Mouse (Mus musculus): ENCODE results near the gene Wtip.
"Not testable (repeated sequence)": the region's sequence is repeated elsewhere in the genome, so short reads cannot be mapped to it uniquely, and the experiment has no call there.

The Wtip gene

DNA sequence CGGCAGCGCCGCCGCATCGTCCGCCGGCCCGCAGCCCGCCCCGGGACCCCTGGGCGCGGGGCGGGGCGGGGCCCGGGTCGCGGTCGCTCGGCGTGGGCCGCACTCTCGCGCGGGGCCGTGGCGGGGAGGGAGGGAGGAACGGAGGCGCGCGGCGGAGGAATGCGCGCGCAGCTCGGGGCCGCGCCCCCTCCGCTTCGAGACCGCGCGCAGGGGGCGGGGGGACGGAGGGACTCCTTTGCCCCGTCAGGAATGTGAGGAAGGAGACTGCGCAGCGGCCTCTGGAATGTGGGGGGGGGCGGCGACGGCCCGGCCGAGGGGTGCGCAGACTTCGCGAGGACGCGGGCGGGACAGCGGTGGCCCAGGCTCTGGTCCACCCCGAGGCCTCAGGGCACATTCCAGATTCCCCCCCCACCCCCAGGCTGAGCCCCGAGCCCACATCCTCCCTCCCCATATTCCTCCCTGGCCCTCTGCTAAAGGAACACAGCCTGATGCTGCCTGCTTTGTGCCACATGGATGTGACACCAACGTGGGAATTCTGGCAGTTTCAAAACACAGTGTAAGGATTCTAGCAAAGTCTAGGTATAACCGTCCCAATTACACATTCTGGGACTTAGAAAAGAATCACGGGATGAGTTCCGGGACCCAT, at the start of gene Wtip:
Gene Wtip (minus strand): TSS at position 152 of the 646 bp plus-strand sequence.
- DNase-seq = peak; percentile 44

DNA sequence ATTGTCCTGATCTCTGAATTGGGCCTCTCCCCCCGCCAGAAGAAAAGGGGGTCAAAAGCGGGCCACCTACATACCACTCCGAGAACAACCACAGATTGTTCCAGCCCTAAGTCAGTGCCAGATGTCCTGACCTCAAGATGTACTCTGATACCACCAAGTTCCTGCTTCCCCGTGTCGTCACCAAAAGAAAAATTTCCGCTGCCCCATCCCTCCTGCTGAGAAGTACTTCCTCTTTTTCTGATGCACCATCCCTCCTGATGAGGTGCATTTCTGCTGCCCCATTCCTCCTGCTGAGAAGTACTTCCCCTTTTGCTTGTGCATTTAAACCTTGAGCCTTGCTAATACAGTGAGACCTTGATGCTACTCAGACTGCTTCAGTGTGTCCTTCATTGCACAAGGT, 43.2 kb upstream of the Wtip start:
- DNase-seq = not testable (repeated sequence)

DNA sequence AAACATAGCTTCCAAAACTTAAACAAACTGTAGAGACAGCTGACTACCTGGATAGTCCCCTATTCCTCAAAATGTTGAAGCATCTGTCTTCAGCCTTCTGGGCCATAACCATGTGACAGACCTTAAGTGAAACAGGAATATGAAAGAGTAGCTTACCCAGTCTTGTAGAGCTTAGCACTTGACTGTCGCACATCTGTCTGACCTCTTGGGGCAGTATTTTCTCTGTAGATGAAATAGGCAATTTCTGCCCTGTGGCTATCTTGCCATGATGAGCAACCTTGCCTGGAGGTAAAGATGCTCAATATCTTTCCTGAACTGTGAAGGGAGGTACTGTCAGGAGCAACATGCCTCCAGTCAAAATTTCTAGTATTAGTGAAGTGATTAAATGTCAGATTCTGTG, 39.2 kb upstream of the Wtip start:
- no peak for DNase-seq

DNA sequence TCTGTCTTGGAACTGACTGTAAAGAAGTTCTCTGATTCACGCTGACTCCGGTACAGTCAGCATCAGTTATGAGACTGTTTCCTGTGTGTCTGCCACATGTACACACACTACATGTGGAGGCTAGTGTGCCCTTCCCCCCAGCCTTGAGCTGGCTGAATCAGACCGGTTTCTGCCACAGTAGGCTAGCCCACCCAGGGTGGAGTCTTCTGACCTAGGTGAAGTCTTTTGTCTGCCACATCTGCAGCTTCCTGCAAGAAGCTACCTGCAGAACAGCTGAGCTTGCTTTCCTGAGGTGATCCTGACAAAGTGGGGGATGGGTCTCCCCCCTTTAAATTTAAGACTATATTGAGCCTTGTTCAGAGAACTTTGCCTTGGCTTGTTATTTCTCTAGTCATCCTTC, 36.4 kb upstream of the Wtip start, which contains the start of gene Uba2:
Gene Uba2 (minus strand): TSS at position 146 of the 400 bp plus-strand sequence.
- no peak for DNase-seq

DNA sequence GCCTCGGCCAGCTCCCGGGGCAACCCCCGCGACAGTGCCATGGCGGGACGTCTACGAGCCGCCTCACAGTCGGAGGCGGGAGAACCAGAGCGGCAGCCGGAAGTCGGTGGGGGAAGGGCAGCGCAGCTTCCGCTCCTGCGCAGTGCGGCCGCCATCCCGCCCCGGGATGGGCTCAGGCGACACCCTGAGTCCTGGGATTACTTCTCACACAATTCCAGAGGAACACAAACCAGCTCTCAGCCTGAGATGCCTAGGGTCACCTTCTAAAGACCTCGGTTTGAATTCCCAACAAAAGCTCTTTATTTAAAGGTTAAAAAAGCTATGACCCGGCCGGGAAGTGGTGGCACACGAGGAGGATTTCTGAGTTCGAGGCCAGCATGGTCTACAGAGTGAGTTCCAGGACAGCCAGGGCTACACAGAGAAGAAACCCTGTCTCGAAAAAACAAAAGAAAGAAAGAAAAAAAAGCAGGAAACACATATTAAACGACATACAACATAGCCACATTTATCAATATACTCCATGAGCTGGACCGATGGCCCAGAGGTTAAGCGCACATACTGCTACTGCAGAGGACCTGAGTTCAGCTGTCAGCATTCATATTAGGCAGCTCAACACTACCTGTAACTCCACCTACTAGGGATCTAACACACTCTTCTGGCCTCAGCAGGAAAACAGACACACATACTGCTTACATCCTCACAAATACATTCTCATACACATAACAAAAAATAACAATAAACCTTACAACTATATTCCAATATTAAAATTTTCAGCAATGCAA, 35.6 kb upstream of the Wtip start:
- peak; percentile 93 for DNase-seq

DNA sequence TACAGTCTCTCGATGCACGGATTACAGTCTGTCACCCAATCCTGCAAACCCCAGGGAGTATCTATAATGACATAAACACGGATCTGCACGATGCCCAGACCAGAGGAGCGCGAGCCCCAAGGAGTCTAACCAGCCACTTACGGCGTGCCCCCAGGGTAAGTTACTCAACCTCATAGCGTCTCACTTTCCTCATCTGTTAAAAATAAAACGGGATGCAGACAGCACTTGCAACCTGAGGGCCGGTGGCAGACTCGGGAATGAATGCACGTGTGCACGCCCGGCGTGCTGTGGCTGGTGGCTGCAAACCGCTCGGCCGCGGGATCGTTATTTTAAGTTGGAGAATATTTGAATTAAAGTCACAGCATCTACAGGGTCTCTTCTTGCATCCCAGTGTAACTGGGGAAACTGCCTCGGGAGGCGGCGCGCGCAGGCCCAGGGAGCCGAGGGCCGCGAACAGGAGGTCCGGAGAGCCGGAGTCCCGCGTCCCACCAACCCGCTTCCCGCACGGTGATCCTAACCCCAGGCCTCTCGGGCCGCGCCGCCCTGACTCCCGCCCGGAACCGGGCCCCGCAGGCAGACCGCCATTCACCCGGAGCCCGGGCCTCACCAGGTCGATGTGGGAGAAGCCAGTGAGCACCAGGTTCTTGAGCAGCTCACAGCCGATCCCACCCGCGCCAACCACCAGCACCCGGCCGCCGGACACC, 34.9 kb upstream of the Wtip start:
- no peak for DNase-seq

DNA sequence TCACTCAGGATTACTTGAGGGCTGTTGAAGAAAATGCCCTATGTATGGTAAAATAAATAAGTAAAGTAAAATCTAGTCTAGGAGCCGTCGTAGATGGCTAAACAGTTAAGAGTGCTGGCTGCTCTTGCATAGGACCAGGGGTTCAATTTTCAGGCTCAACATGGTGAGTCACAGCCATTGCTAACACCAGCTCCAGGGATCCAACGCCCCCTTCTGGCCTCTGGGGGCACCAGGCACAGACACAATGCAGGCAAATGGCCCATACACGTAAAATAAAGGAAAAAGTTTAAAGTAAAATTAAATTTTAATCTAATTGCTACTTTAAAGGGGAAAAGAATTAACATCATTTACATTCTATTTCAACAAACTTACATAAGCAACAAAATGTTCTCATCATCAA, 33.8 kb upstream of the Wtip start:
- DNase-seq = no peak

DNA sequence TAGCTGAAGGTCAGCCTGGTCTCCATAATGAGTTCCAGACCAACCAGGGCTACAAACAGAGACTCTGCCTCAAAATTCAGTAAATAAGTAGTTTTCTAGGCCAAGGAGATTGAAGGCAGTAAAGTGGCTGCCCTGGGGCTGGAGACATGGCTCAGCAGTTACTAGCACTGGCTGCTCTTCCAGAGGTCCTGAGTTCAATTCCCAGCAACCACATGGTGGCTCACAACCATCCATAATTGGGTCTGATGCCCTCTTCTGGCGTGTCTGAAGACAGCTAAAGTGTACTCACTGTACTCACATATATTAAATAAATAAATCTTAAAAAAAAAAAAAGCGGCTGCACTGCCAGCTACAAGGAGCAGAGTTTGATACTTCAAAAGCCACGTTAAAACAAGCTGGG, 32.9 kb upstream of the Wtip start:
- no peak for DNase-seq

DNA sequence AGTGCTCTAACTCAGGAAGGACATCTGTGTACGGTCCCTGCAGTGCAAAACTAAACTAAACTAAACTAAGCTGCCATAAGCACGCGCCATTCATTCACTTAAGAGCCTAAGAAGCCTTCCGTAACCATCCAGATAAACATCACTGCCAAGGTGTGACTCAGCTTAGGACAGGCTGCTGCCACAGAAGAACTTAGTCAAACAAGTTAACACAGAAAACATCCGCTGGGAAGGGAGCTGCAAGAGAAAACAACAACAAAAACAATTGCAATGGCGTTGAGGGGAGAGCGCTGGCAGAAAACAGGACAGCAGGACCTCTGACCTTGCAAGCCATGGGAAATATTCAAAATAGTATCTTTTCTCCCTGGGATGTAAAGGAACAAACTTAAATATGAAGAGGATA, 31.6 kb upstream of the Wtip start:
- no peak for DNase-seq

DNA sequence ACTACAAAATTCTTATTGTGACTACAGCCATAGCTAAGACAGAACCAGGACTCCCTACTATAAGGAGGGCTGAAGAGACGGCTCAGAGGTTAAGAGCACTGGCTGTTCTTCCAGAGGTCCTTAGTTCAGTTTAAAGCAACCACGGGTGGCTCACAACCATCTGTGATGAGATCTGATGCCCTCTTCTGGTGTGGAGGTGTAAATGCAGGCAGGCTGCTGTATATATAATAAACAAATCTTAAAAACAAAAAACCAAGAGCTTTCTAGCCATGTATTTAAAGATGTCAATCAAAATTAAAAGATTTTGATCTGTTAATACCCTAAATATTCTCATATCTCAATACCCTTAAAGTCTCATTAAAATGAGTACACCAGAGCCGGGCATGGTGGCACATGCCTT, 26.1 kb upstream of the Wtip start:
- DNase-seq = no peak

DNA sequence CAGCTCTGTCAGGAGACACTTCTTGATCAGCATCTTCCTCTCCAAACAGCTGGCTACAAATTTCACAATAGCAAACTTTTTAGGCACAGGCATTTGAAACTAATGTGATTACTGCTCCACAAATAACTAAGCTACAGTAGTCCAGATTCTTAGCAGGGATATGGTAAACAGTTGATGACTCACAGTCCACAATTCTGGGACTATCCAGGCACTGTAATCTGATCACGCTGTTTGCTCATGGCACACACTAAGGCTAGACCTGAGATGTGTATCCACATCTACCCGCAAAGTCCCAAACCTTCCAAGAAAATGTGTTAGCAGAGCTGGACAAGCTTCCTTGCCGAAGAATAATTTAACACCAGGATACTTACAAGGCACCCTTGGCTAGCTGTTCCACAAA, 24.9 kb upstream of the Wtip start:
- DNase-seq = no peak

DNA sequence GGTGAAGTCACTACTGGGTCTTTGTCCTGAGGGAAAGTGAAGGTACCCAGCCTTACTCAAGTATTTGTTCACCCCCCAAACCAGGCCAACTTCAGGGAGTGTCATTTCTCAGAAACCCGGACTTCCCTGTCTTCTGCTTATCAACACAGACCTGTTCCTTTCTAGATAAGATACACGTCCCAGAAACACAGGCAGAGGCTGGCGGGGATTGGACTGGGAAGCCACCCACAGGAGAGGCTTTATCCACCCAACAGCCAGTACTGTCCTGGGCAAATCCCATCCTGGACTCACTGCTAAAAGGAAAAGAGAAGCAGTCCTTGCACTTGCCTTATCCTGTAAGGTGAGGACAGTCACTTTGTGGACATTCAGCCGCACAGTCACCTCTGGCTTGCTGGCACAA, 14.1 kb upstream of the Wtip start:
- no peak for DNase-seq

DNA sequence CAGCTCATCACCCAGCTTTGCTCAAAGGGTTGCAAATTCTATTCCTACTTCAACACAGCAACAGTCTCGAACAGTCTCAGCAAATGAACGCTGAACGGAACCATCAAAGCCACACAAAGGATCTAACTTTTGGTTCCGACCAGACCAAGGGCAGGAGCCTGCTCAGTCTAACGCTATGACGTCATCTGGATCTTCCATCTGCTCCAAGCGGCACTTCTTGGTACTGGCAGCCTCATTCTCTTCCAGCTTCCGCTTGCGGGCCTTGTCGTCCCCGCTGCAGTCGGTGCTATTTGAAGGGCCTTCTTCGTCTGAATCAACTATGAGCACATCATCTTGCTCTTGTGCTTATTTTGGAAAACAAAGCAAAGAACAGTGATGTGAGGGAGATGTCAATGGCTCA, 8.1 kb upstream of the Wtip start:
- peak; percentile 31 for DNase-seq

DNA sequence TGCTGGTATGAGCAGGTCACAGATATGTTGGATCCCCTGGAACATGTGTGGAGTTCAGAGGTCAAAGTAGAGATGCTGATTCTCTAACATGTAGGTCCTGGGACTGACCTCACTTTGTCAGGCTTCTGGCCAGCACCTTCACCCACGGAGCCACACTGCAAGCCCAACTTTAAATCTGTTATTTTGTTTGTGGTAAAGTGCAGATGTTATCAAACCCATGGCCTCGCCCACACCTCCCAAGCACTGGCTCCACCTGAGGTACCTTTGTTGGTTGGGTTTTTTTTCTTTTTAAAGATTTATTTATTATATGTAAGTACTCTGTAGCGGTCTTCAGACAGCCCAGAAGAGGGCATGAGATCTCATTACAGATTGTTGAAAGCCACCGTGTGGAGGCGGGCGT, 6.4 kb upstream of the Wtip start:
- no peak for DNase-seq

DNA sequence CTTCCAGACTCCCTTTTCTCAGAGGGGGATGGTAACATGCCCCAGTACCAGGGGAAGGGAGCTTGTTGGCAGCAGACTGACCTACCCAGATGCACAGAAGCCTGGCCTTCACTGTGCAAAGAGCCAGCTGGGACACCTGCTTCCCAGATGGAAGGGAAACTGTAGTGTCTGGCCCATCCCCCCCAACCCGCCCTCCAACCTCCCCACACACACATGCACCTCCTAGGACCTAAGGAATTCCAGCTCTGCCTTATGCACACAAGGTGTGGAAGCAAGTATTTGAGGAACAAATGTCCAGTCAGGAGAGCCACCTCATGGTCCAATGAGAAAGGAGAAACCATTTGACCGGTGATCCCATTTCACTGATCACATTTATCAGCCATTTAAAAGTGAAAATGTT, 1.3 kb upstream of the Wtip start:
- DNase-seq = no peak

DNA sequence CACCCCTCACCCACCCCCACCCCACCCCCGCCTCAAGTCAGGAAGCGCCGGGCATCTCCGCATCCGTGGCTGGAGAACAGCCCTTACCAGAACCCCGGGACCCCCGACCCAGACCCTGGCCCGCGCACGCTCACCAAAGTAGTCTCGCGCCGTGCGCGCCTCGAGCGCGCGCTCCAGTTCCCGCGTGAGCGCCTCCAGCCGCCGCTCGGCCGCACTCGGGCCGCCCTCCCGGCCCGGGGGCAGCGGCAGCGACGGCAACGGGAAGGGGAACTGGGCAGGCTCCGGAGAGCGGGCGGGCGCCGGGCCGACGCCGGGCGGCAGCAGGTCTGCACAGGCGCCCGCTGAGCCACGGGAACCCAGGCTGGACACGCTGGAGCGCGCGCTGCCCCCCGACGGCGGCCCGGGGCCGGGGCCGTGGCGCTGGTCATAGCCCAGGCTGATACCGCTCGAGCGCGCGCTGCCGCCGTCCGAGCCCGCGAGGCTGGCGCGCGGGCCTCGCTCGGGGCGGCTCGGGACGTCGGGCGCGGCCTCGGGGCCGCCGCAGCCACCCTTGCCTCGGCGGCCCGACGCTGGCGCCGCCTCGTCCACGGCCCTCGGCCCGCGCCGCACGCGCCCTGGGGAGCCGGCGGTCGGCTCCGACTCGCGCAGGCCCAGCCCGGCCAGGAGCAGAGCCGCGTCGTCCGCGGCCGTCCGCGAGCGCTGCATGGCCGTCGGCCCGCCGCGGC, 551 bp downstream of the Wtip start:
- no peak for DNase-seq

DNA sequence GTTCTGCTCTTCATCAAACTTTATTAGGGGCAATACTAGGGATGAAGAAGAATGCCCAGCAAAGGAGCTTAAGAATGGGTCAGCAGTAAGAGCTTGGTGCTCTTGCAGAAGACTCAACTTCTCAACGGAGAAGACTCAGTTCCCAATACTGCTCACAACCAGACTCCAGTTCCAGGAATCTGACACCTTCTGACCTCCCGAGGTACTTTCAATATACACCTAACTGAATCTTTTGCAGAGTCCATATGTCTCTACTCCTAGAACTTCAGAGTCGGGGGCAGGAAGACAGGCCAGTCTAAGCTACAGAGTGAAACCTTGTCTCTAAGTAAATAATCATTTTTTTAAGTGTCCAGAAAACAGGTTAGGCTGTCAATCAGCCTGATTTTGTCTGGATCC, 1.1 kb downstream of the Wtip start:
- DNase-seq = no peak

DNA sequence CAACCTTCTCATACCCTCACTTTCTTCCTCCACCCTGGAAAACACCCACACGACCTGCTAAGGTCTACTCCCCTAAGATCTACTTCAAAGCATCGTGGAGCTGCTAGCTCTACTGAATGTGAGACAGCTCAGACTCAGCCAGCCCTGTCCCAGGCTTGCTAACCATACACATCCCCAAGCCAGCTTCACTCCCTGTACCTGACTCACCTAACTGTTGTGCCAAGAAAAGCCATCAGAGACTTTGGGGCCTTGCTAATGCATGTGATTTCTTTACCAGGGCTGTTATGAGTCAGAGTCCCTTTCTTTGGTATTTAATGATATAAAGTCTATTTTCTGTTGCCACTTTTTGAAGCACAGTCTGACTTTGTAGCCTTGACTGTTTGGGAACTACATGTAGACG, 1.9 kb downstream of the Wtip start:
- no peak for DNase-seq

DNA sequence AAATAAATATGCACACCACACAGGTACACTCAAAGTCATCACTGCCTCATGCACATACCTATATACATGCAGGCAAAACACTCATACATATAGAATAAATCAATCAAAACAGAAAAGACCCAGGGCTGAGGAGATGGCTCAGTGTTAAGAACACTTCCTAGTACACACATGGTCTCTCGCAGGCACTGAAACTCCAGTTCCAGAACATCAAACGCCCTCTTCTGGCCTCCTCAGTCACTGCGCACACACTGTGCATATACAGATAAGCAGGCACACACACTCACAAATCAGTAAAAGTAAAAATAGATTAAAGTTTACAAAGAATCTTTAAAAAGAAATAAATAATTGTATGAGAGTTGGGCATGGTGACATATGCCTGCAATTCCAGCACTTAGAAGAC, 6.8 kb downstream of the Wtip start:
- no peak for DNase-seq

DNA sequence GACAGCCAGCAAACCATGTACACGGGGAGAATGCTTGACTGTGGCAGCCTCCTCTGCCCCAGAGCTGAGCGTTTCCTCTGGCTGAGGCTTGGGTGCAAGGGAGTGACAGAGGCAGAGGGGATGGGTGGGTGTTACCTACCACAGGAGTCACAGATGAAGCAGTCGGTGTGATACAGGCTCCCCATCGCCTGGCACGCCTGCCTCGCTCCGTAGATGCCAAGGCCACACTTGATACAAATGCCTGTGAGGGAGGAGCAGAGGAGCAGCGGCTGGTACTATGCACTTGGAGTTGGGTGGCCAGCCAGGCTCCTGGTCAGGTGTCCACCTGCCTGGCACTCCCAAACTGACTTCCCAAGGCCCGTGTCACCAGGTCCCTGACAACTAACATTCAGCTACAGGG, 7.7 kb downstream of the Wtip start:
- no peak for DNase-seq

DNA sequence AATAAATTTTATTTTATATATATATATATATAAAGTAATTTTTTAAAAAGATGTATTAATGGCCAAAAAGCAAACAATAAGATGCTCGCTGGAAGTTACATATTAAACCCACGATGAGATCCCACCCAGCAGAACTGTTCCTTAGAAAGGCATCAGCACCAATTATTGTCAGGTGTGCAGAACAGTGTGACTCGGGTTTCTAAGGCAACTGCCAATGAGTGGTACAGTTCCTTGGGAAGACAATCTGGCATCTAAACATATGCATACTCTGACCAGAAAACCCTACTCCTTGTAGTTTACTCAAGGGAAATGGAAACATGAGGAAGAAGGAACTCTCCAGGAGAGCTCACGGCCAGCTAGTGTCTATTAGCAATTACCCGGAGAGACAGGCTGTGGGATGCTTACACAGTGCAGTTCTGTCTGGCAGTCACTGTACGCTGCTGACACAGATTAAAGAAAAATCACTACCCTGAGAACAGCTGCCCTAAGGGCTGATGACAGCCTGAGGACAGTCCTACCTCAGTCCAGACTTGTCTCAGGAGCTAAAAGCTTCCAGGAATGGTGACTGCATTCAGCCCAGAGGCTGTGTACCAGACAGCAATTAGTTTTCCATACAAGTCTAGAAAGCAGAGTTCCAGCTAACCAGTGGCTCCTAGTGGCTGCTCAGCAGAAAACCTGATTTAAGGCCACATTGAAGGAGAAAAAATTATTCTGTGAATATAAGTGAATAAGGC, 9.9 kb downstream of the Wtip start:
- DNase-seq = no peak

DNA sequence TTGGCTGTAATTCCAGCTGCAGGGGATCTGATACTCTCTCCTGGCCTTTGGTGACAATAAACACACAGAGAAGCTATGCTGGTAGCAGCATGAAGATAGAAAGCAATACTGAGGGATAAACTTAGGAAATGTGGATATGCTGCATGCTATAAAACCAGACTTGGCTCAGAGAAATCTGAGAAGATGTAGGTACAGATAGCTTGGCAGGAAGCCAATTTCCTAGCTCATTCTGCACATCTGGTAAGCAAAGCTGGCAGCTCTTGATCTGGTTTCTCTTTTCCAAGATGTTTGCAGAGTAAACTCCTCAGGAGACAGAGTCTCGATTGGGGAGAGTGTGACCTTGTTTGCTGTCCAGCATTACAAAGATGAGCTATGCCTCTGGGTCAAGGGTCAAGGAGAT, 12.4 kb downstream of the Wtip start:
- DNase-seq = not testable (repeated sequence)

DNA sequence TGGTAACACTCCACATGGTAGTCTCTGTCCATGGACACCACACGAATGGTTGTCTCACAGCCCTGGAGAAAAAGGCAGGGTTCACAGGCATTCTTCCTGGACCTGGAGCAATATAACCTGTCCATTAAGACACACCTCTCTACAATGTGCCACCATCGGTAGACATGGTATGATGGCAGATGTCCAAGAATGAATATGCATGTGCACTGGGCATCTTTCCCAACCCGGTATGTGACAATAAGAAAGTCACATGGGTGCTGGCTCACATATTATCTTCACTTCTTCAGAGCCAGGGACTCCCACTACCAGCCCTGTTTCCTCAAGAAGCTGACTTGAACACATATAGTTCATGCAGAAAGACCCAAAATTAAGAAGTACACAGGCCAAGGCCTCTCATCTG, 16.5 kb downstream of the Wtip start:
- DNase-seq = no peak
